Mouse (Mus musculus): ENCODE results near the gene Fgfr2. TPM values are rescaled to one million over a fixed set of nuclear protein-coding genes. Genes with fewer than 3 reads are reported as not detected.
A peak's percentile ranks its signal among the peaks of the same experiment; 100 is the strongest.

Fgfr2 gene
- polyA plus RNA-seq, 1 experiment from 2014 or later = 169 TPM

DNA sequence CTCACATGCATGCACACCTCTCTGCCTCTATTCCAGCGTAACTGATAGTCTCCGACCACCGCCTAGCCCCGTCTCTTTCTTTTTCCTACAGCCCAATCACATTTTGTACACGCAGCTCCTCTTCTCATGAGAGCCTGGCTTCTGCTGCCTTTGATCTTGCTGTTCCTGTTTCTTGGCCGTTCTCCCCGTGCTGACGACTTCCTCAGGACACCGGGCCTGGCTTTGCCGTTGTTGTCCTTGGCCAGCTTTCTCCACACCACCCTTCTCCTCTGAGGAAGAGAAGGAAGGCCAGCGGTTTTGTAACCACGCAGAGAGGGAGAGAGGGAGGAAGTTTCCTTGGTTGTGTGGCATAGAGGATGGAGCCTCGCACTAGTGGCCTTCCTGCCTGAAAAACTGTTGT is 2465.4 kb downstream of the Fgfr2 start:
- H3K9me3 ChIP-seq (ENCODE audit: control insufficient read depth, low read depth, low read length) = no peaks in the 10 kb centered on the region
- H3K4me3 ChIP-seq (ENCODE audit: low read depth, low read length) = no peak overlapping the region
- no peak overlapping the region for H3K27ac ChIP-seq (ENCODE audit: low read length)
- no peaks in the 10 kb centered on the region for H3K27me3 ChIP-seq (ENCODE audit: control insufficient read depth, insufficient read depth, low read length)
- ATAC-seq (ENCODE audit: insufficient number of reproducible peaks, insufficient read depth, low FRiP score, low read depth) = no peak
- no peak overlapping the region for H3K9ac ChIP-seq (replicated peaks; ENCODE audit: low read depth, low read length)
- WGBS = 87% methylated on average over 13 of the region's 13 CpGs
- H3K36me3 ChIP-seq (ENCODE audit: control insufficient read depth, insufficient read depth, low read length) = no peaks in the 10 kb centered on the region
- H3K4me1 ChIP-seq (ENCODE audit: control insufficient read depth, insufficient read depth, low read length) = peaks cover 8% of the 10 kb centered on the region
- no peak overlapping the region for H3K4me2 ChIP-seq (replicated peaks; ENCODE audit: low read depth, low read length)

DNA sequence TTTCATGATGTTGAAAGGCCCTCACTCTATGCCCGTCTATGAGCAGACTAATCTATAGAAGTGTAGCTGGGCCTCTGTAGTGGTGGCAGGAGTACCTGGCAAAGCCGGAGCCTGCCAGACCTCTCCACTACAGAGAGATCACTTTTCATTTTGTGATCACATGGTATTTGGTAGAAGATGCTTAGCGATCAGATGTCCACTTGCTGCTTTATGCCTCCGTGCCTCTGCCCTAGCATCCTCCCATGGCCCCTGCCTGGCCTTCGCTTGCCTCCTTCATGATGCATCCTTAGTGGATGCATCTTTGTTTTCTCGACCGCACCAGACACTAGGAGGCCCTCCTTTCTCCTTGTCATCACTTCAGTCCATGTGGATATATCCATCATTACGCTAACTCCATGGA is 2466.2 kb downstream of the Fgfr2 start:
- 87% methylated on average over 8 of the region's 8 CpGs for WGBS
- Histone ChIP-seq H3K4me2 (replicated peaks; ENCODE audit: low read depth, low read length) (no peak overlapping the region), H3K4me3 (ENCODE audit: low read depth, low read length) (no peak overlapping the region), H3K9me3 (ENCODE audit: control insufficient read depth, low read depth, low read length) (no peaks in the 10 kb centered on the region), H3K36me3 (ENCODE audit: control insufficient read depth, insufficient read depth, low read length) (no peaks in the 10 kb centered on the region), H3K4me1 (ENCODE audit: control insufficient read depth, insufficient read depth, low read length) (peaks cover 8% of the 10 kb centered on the region), H3K27ac (ENCODE audit: low read length) (no peak overlapping the region), H3K9ac (replicated peaks; ENCODE audit: low read depth, low read length) (no peak overlapping the region), H3K27me3 (ENCODE audit: control insufficient read depth, insufficient read depth, low read length) (no peaks in the 10 kb centered on the region)
- no peak for ATAC-seq (ENCODE audit: insufficient number of reproducible peaks, insufficient read depth, low FRiP score, low read depth)

DNA sequence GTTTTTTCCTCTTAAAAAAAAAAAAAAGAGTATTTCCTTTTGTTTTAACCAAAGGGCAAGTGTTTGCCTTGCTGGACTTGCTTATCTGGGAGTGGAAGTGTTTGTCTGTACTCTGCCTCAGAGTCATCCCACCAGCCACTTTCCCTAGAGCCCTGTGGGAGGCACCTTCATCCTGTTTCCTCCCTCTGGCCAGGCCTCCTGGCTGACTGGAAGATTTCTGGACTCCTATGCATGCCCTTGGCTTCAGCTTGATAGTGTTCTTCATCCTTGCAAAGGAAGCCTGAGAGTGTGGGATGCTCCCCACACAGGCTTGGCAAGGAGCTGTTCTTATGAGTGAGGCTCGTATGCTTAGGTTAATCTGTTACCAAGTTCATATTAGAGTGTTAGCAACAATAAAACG is 2468.6 kb downstream of the Fgfr2 start:
- H3K27ac ChIP-seq (ENCODE audit: low read length) = no peak overlapping the region
- H3K4me3 ChIP-seq (ENCODE audit: low read depth, low read length) = no peak overlapping the region
- ATAC-seq (ENCODE audit: insufficient number of reproducible peaks, insufficient read depth, low FRiP score, low read depth) = peak; percentile 26; the same call in 1 of the 2 replicates
- H3K9me3 ChIP-seq (ENCODE audit: control insufficient read depth, low read depth, low read length) = no peaks in the 10 kb centered on the region
- peaks cover 8% of the 10 kb centered on the region for H3K4me1 ChIP-seq (ENCODE audit: control insufficient read depth, insufficient read depth, low read length)
- no peaks in the 10 kb centered on the region for H3K36me3 ChIP-seq (ENCODE audit: control insufficient read depth, insufficient read depth, low read length)
- no peak overlapping the region for H3K9ac ChIP-seq (replicated peaks; ENCODE audit: low read depth, low read length)
- no peaks in the 10 kb centered on the region for H3K27me3 ChIP-seq (ENCODE audit: control insufficient read depth, insufficient read depth, low read length)
- WGBS = 39% methylated on average over 2 of the region's 2 CpGs
- no peak overlapping the region for H3K4me2 ChIP-seq (replicated peaks; ENCODE audit: low read depth, low read length)

DNA sequence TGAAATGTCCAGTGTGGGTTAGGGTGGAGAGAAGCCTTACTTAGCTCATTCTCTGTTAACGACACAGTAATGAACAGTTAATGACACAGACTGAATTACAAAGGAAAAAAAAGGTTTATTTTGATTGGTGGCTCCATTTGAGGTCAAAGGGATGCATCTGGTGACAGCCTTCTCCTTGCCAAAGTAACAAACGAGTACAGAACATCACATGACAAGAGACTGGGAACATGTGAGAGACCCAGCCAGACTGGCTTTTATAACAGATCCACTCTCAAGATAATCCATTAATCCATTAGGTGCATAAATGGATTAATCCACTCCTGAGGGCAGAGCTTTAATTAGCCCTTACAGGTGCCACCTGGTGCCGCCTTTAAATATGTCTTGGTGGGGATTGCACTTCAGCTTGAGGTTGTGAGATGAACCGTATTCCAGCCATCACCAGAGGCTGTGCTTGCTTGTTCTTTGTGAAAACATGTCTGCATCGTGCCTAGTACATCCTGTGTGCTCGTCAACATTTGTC is 2470.1 kb downstream of the Fgfr2 start:
- Histone ChIP-seq H3K27ac (ENCODE audit: low read length) (no peak overlapping the region), H3K27me3 (ENCODE audit: control insufficient read depth, insufficient read depth, low read length) (no peaks in the 10 kb centered on the region), H3K9me3 (ENCODE audit: control insufficient read depth, low read depth, low read length) (no peaks in the 10 kb centered on the region), H3K4me2 (replicated peaks; ENCODE audit: low read depth, low read length) (no peak overlapping the region), H3K9ac (replicated peaks; ENCODE audit: low read depth, low read length) (no peak overlapping the region), H3K4me3 (ENCODE audit: low read depth, low read length) (no peak overlapping the region), H3K4me1 (ENCODE audit: control insufficient read depth, insufficient read depth, low read length) (peaks cover 14% of the 10 kb centered on the region), H3K36me3 (ENCODE audit: control insufficient read depth, insufficient read depth, low read length) (no peaks in the 10 kb centered on the region)
- 77% methylated on average over 6 of the region's 6 CpGs for WGBS
- no peak for ATAC-seq (ENCODE audit: insufficient number of reproducible peaks, insufficient read depth, low FRiP score, low read depth)

DNA sequence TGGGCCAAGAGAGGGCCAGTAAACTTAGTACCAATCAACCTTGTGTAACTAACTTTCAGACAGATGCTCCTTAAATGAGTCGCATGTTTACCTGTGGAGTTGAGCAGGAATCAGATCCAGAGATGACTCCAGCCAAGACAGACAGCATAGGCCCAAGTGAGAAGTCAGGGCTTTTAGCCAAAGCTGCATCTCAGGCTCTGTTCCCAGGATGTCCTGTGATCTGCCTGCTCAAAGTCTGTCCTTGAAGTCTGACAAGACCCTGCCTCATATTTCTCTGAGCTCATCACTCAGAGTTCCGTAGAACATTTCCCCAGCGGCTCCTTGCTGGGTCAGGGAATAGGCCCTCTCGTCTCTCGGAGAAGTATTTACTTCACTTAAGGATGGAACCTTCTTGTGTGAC is 2472.5 kb downstream of the Fgfr2 start:
- no peaks in the 10 kb centered on the region for H3K27me3 ChIP-seq (ENCODE audit: control insufficient read depth, insufficient read depth, low read length)
- no peaks in the 10 kb centered on the region for H3K36me3 ChIP-seq (ENCODE audit: control insufficient read depth, insufficient read depth, low read length)
- no peak overlapping the region for H3K4me2 ChIP-seq (replicated peaks; ENCODE audit: low read depth, low read length)
- H3K4me1 ChIP-seq (ENCODE audit: control insufficient read depth, insufficient read depth, low read length) = peaks cover 23% of the 10 kb centered on the region
- no peak overlapping the region for H3K27ac ChIP-seq (ENCODE audit: low read length)
- ATAC-seq (ENCODE audit: insufficient number of reproducible peaks, insufficient read depth, low FRiP score, low read depth) = no peak
- H3K9me3 ChIP-seq (ENCODE audit: control insufficient read depth, low read depth, low read length) = no peaks in the 10 kb centered on the region
- WGBS = 81% methylated on average over 5 of the region's 5 CpGs
- no peak overlapping the region for H3K9ac ChIP-seq (replicated peaks; ENCODE audit: low read depth, low read length)
- H3K4me3 ChIP-seq (ENCODE audit: low read depth, low read length) = no peak overlapping the region

DNA sequence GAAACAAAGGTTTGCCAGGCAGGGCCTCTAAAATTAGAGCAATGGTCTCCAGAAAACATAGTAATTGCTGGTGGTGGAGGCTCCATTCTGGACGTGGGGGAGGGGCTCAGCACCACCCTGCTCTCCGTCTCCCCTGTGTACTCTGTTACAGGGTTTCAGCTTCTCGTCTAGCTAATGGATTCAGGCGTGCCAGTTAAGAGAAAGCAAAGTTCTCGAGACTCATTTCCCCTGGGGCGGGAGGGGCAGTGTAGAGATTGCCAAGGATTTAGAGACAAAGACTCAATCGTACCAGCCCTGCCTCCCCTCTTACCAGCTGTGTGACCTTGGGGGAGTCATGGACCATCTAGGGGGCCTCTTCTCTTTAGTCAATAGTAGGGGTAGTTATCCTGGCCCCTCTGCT is 2473.9 kb downstream of the Fgfr2 start:
- Histone ChIP-seq H3K27me3 (ENCODE audit: control insufficient read depth, insufficient read depth, low read length) (no peaks in the 10 kb centered on the region), H3K4me2 (replicated peaks; ENCODE audit: low read depth, low read length) (no peak overlapping the region), H3K4me1 (ENCODE audit: control insufficient read depth, insufficient read depth, low read length) (peaks cover 20% of the 10 kb centered on the region), H3K36me3 (ENCODE audit: control insufficient read depth, insufficient read depth, low read length) (no peaks in the 10 kb centered on the region), H3K9me3 (ENCODE audit: control insufficient read depth, low read depth, low read length) (no peaks in the 10 kb centered on the region), H3K27ac (ENCODE audit: low read length) (no peak overlapping the region), H3K9ac (replicated peaks; ENCODE audit: low read depth, low read length) (no peak overlapping the region), H3K4me3 (ENCODE audit: low read depth, low read length) (no peak overlapping the region)
- no peak for ATAC-seq (ENCODE audit: insufficient number of reproducible peaks, insufficient read depth, low FRiP score, low read depth)
- 30% methylated on average over 7 of the region's 7 CpGs for WGBS

DNA sequence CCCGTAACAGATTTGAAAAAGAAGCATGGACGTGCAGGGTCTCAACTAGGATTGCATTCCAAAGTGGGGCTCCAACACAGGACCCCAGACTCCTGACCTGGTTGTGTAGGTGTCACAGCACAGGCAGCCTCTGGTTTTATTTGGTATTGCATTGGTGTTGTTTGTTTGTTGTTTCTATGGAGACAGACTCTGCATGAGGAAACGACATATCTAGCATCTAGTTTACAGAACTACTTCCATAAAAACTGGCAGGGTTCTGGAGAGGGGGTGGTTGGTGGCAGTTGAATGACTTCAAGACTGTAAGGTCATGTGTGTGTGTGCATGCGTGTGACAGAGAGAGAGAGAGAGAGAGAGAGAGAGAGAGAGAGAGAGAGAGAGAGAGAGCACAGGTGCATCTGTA is 2475.1 kb downstream of the Fgfr2 start:
- Histone ChIP-seq H3K4me2 (replicated peaks; ENCODE audit: low read depth, low read length) (no peak overlapping the region), H3K4me1 (ENCODE audit: control insufficient read depth, insufficient read depth, low read length) (peaks cover 16% of the 10 kb centered on the region; the same call in 1 of the 2 replicates), H3K27ac (ENCODE audit: low read length) (no peak overlapping the region), H3K4me3 (ENCODE audit: low read depth, low read length) (no peak overlapping the region), H3K9ac (replicated peaks; ENCODE audit: low read depth, low read length) (no peak overlapping the region), H3K27me3 (ENCODE audit: control insufficient read depth, insufficient read depth, low read length) (no peaks in the 10 kb centered on the region), H3K36me3 (ENCODE audit: control insufficient read depth, insufficient read depth, low read length) (no peaks in the 10 kb centered on the region), H3K9me3 (ENCODE audit: control insufficient read depth, low read depth, low read length) (no peaks in the 10 kb centered on the region)
- WGBS = 80% methylated on average over 4 of the region's 4 CpGs
- no peak for ATAC-seq (ENCODE audit: insufficient number of reproducible peaks, insufficient read depth, low FRiP score, low read depth)

DNA sequence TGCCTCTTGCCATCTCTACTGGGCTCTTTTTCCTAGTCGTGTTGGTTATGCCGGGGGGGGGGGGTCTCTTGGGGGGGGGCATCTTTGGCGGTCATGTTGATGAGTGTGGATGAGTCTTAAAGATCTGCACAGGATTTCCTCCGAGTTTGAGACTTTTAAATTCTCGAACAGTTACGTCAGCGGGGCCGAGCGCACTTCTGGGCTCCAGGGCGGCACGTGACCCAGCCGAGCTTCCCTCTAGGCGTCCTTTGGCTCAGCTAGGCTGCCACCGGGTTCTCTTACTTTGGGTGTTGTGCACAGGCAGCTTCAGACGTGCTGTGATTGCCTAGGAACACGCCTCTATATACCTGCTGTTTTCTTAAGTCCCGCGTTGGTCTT is 2476.4 kb downstream of the Fgfr2 start:
- peak; percentile 77 for ATAC-seq (ENCODE audit: insufficient number of reproducible peaks, insufficient read depth, low FRiP score, low read depth)
- under 1% methylated on average over 18 of the region's 18 CpGs for whole genome bisulfite sequencing

More for the DNA sequence above, 2476.4 kb downstream of the Fgfr2 start:
- H3K36me3 ChIP-seq (ENCODE audit: control insufficient read depth, insufficient read depth, low read length) = no peaks in the 10 kb centered on the region
- peak overlapping the region; percentile 93 for H3K4me2 ChIP-seq (replicated peaks; ENCODE audit: low read depth, low read length)
- H3K9ac ChIP-seq (replicated peaks; ENCODE audit: low read depth, low read length) = peak overlapping the region; percentile 77
- no peaks in the 10 kb centered on the region for H3K27me3 ChIP-seq (ENCODE audit: control insufficient read depth, insufficient read depth, low read length)
- peak overlapping the region; percentile 70 for H3K4me3 ChIP-seq (ENCODE audit: low read depth, low read length)
- peaks cover 16% of the 10 kb centered on the region; the same call in 1 of the 2 replicates for H3K4me1 ChIP-seq (ENCODE audit: control insufficient read depth, insufficient read depth, low read length)
- H3K9me3 ChIP-seq (ENCODE audit: control insufficient read depth, low read depth, low read length) = no peaks in the 10 kb centered on the region
- H3K27ac ChIP-seq (ENCODE audit: low read length) = peak overlapping the region; percentile 97

All from stomach, embryonic 14.5 days (tissue).